Mouse (Mus musculus): Measurements from ENCODE around the gene Msh2. TPM values are rescaled to one million over a fixed set of nuclear protein-coding genes. Genes with fewer than 3 reads are reported as not detected.
A peak's percentile ranks its signal among the peaks of the same experiment; 100 is the strongest.
"Not testable (repeated sequence)": the region's sequence is repeated elsewhere in the genome, so short reads cannot be mapped to it uniquely, and the experiment has no call there.

Msh2 gene
- polyA plus RNA-seq, 1 experiment, result 17.8 TPM

GRCm38 (mm10) chr17:87672677-87673286 is 652 bp downstream of the Msh2 start:
- peak; percentile 60 for DNase-seq
- WGBS, result under 1% methylated on average over 54 of the region's 54 CpGs

GRCm38 (mm10) chr17:87676916-87677474 is 4.9 kb downstream of the Msh2 start:
- WGBS, result 91% methylated on average over 1 of the region's 1 CpGs
- H3K27ac ChIP-seq (ENCODE audit: control insufficient read depth, insufficient read depth, low read length); H3K4me3 ChIP-seq (ENCODE audit: control insufficient read depth, insufficient read depth, low read length); H3K27me3 ChIP-seq (ENCODE audit: control insufficient read depth, insufficient read depth, low read length); DNase-seq; H3K4me1 ChIP-seq (replicated peaks; ENCODE audit: control insufficient read depth, insufficient read depth, low read length): not testable (repeated sequence)
- peaks cover 24% of the 10 kb centered on the region for H3K36me3 ChIP-seq (ENCODE audit: control insufficient read depth, insufficient read depth, low read length)

More at GRCm38 (mm10) chr17:87672677-87673286, 652 bp downstream of the Msh2 start:
- Histone ChIP-seq H3K27me3 (ENCODE audit: control insufficient read depth, insufficient read depth, low read length) (no peaks in the 10 kb centered on the region), H3K36me3 (ENCODE audit: control insufficient read depth, insufficient read depth, low read length) (no peaks in the 10 kb centered on the region), H3K27ac (ENCODE audit: control insufficient read depth, insufficient read depth, low read length) (peak overlapping the region; percentile 8), H3K4me3 (ENCODE audit: control insufficient read depth, insufficient read depth, low read length) (peak overlapping the region; percentile 71), H3K4me1 (replicated peaks; ENCODE audit: control insufficient read depth, insufficient read depth, low read length) (peaks cover 10% of the 10 kb centered on the region)
- TF ChIP-seq POLR2A (IDR thresholded peaks at IDR 0.05; ENCODE audit: control insufficient read depth, extremely low read depth, insufficient read depth, low read length, poor library complexity), result no peak
- TF ChIP-seq CTCF (IDR thresholded peaks at IDR 0.05; ENCODE audit: borderline replicate concordance, control insufficient read depth, extremely low read depth, insufficient read depth, low read length, poor library complexity), result no peak

- TF ChIP-seq POLR2A (IDR thresholded peaks at IDR 0.05; ENCODE audit: control insufficient read depth, extremely low read depth, insufficient read depth, low read length, poor library complexity) (no peak), CTCF (IDR thresholded peaks at IDR 0.05; ENCODE audit: borderline replicate concordance, control insufficient read depth, extremely low read depth, insufficient read depth, low read length, poor library complexity) (no peak)
- DNase-seq, result no peak
- 97% methylated on average over 8 of the region's 8 CpGs for WGBS
Measured at GRCm38 (mm10) chr17:87677656-87678055, 5.5 kb downstream of the Msh2 start.

GRCm38 (mm10) chr17:87689217-87689616 is 17.1 kb downstream of the Msh2 start:
- TF ChIP-seq CTCF (IDR thresholded peaks at IDR 0.05; ENCODE audit: borderline replicate concordance, control insufficient read depth, extremely low read depth, insufficient read depth, low read length, poor library complexity), result no peak
- no peak for TF ChIP-seq POLR2A (IDR thresholded peaks at IDR 0.05; ENCODE audit: control insufficient read depth, extremely low read depth, insufficient read depth, low read length, poor library complexity)
- Histone ChIP-seq H3K27me3 (ENCODE audit: control insufficient read depth, insufficient read depth, low read length) (no peaks in the 10 kb centered on the region), H3K27ac (ENCODE audit: control insufficient read depth, insufficient read depth, low read length) (no peak overlapping the region), H3K4me3 (ENCODE audit: control insufficient read depth, insufficient read depth, low read length) (no peak overlapping the region), H3K4me1 (replicated peaks; ENCODE audit: control insufficient read depth, insufficient read depth, low read length) (no peaks in the 10 kb centered on the region), H3K36me3 (ENCODE audit: control insufficient read depth, insufficient read depth, low read length) (peaks cover 53% of the 10 kb centered on the region)
- WGBS, result 98% methylated on average over 8 of the region's 8 CpGs
- DNase-seq, result no peak

More at GRCm38 (mm10) chr17:87677656-87678055, 5.5 kb downstream of the Msh2 start:
- H3K27me3 ChIP-seq (ENCODE audit: control insufficient read depth, insufficient read depth, low read length), result no peaks in the 10 kb centered on the region
- H3K27ac ChIP-seq (ENCODE audit: control insufficient read depth, insufficient read depth, low read length), result no peak overlapping the region
- no peak overlapping the region for H3K4me3 ChIP-seq (ENCODE audit: control insufficient read depth, insufficient read depth, low read length)
- H3K36me3 ChIP-seq (ENCODE audit: control insufficient read depth, insufficient read depth, low read length), result peaks cover 26% of the 10 kb centered on the region
- peaks cover 7% of the 10 kb centered on the region for H3K4me1 ChIP-seq (replicated peaks; ENCODE audit: control insufficient read depth, insufficient read depth, low read length)

GRCm38 (mm10) chr17:87691958-87692357 is 19.8 kb downstream of the Msh2 start:
- TF ChIP-seq POLR2A (IDR thresholded peaks at IDR 0.05; ENCODE audit: control insufficient read depth, extremely low read depth, insufficient read depth, low read length, poor library complexity), result no peak
- TF ChIP-seq CTCF (IDR thresholded peaks at IDR 0.05; ENCODE audit: borderline replicate concordance, control insufficient read depth, extremely low read depth, insufficient read depth, low read length, poor library complexity), result no peak
- 93% methylated on average over 5 of the region's 5 CpGs for WGBS
- Histone ChIP-seq H3K27ac (ENCODE audit: control insufficient read depth, insufficient read depth, low read length) (no peak overlapping the region), H3K4me1 (replicated peaks; ENCODE audit: control insufficient read depth, insufficient read depth, low read length) (no peaks in the 10 kb centered on the region), H3K4me3 (ENCODE audit: control insufficient read depth, insufficient read depth, low read length) (no peak overlapping the region), H3K27me3 (ENCODE audit: control insufficient read depth, insufficient read depth, low read length) (no peaks in the 10 kb centered on the region), H3K36me3 (ENCODE audit: control insufficient read depth, insufficient read depth, low read length) (peaks cover 41% of the 10 kb centered on the region)
- DNase-seq, result peak; percentile 57

- WGBS, result 95% methylated on average over 11 of the region's 11 CpGs
- Histone ChIP-seq H3K27ac (ENCODE audit: control insufficient read depth, insufficient read depth, low read length) (no peak overlapping the region), H3K36me3 (ENCODE audit: control insufficient read depth, insufficient read depth, low read length) (peaks cover 21% of the 10 kb centered on the region), H3K4me3 (ENCODE audit: control insufficient read depth, insufficient read depth, low read length) (no peak overlapping the region), H3K27me3 (ENCODE audit: control insufficient read depth, insufficient read depth, low read length) (no peaks in the 10 kb centered on the region), H3K4me1 (replicated peaks; ENCODE audit: control insufficient read depth, insufficient read depth, low read length) (no peaks in the 10 kb centered on the region; the same call in 1 of the 2 replicates)
- DNase-seq, result no peak
- TF ChIP-seq CTCF (IDR thresholded peaks at IDR 0.05; ENCODE audit: borderline replicate concordance, control insufficient read depth, extremely low read depth, insufficient read depth, low read length, poor library complexity) (no peak), POLR2A (IDR thresholded peaks at IDR 0.05; ENCODE audit: control insufficient read depth, extremely low read depth, insufficient read depth, low read length, poor library complexity) (no peak)
Measured at GRCm38 (mm10) chr17:87695874-87696465, 23.8 kb downstream of the Msh2 start.

Measured in thymus, adult 2 months (tissue).